Mouse (Mus musculus): Measurements from ENCODE around the gene Trio. TPM values are rescaled to one million over a fixed set of nuclear protein-coding genes. Genes with fewer than 3 reads are reported as not detected.
"Not testable (repeated sequence)": the region's sequence is repeated elsewhere in the genome, so short reads cannot be mapped to it uniquely, and the experiment has no call there.

Trio gene
- polyA plus RNA-seq, 1 experiment from 2014 or later: 69.8 TPM

GRCm38 (mm10) chr15:27748739-27749138 is 276.9 kb downstream of the Trio start:
- Histone ChIP-seq H3K4me1 (0 out of 2 replicates have a peak, but pooled peaks cover 3% of the 10 kb centered on the region), H3K27me3 (no peaks in the 10 kb centered on the region), H3K9me3 (no peaks in the 10 kb centered on the region), H3K4me3 (no peak overlapping the region), H3K9ac (no peak overlapping the region), H3K4me2 (replicated peaks) (no peak overlapping the region), H3K36me3 (peaks cover 95% of the 10 kb centered on the region), H3K27ac (no peak overlapping the region)
- no peak for ATAC-seq (ENCODE audit: insufficient number of reproducible peaks, insufficient read depth, low FRiP score, low TSS enrichment)
- 77% methylated on average over 8 of the region's 8 CpGs for WGBS

- H3K4me2 ChIP-seq (replicated peaks): no peak overlapping the region
- peaks cover 96% of the 10 kb centered on the region for H3K36me3 ChIP-seq
- no peaks in the 10 kb centered on the region for H3K4me1 ChIP-seq
- H3K9ac ChIP-seq: no peak overlapping the region
- H3K4me3 ChIP-seq: no peak overlapping the region
- no peaks in the 10 kb centered on the region for H3K9me3 ChIP-seq
- H3K27ac ChIP-seq: no peak overlapping the region
- ATAC-seq (ENCODE audit: insufficient number of reproducible peaks, insufficient read depth, low FRiP score, low TSS enrichment): no peak
- H3K27me3 ChIP-seq: no peaks in the 10 kb centered on the region
- WGBS: 92% methylated on average over 18 of the region's 18 CpGs
Measured at GRCm38 (mm10) chr15:27747512-27747911, 278.1 kb downstream of the Trio start.

- 83% methylated on average over 5 of the region's 5 CpGs for WGBS
- H3K27ac ChIP-seq: no peak overlapping the region
- H3K36me3 ChIP-seq: peaks cover 91% of the 10 kb centered on the region
Measured at GRCm38 (mm10) chr15:27744995-27745394, 280.7 kb downstream of the Trio start.

GRCm38 (mm10) chr15:27740080-27740479 is 285.6 kb downstream of the Trio start:
- H3K9ac ChIP-seq: no peak overlapping the region
- H3K9me3 ChIP-seq: no peaks in the 10 kb centered on the region
- H3K27me3 ChIP-seq: no peaks in the 10 kb centered on the region
- H3K4me3 ChIP-seq: no peak overlapping the region
- ATAC-seq (ENCODE audit: insufficient number of reproducible peaks, insufficient read depth, low FRiP score, low TSS enrichment): no peak
- WGBS: 92% methylated on average over 7 of the region's 7 CpGs
- no peak overlapping the region for H3K4me2 ChIP-seq (replicated peaks)
- peaks cover 85% of the 10 kb centered on the region for H3K36me3 ChIP-seq
- H3K27ac ChIP-seq: no peak overlapping the region
- no peaks in the 10 kb centered on the region for H3K4me1 ChIP-seq

More at GRCm38 (mm10) chr15:27744995-27745394, 280.7 kb downstream of the Trio start:
- no peaks in the 10 kb centered on the region for H3K27me3 ChIP-seq
- no peak overlapping the region for H3K4me2 ChIP-seq (replicated peaks)
- H3K4me1 ChIP-seq: no peaks in the 10 kb centered on the region
- ATAC-seq (ENCODE audit: insufficient number of reproducible peaks, insufficient read depth, low FRiP score, low TSS enrichment): no peak
- H3K9ac ChIP-seq: no peak overlapping the region
- H3K9me3 ChIP-seq: no peaks in the 10 kb centered on the region
- H3K4me3 ChIP-seq: no peak overlapping the region

GRCm38 (mm10) chr15:27731818-27732217 is 293.8 kb downstream of the Trio start:
- no peak overlapping the region for H3K4me2 ChIP-seq (replicated peaks)

GRCm38 (mm10) chr15:27726228-27726627 is 299.4 kb downstream of the Trio start:
- 83% methylated on average over 6 of the region's 6 CpGs for WGBS
- Histone ChIP-seq H3K4me1 (peaks cover 4% of the 10 kb centered on the region; the same call in 1 of the 2 replicates), H3K9ac (no peak overlapping the region), H3K36me3 (0 out of 2 replicates have a peak, but pooled peaks cover 7% of the 10 kb centered on the region), H3K4me3 (no peak overlapping the region), H3K27ac (no peak overlapping the region), H3K4me2 (replicated peaks) (no peak overlapping the region), H3K9me3 (no peaks in the 10 kb centered on the region), H3K27me3 (no peaks in the 10 kb centered on the region)
- no peak for ATAC-seq (ENCODE audit: insufficient number of reproducible peaks, insufficient read depth, low FRiP score, low TSS enrichment)

More at GRCm38 (mm10) chr15:27731818-27732217, 293.8 kb downstream of the Trio start:
- H3K36me3 ChIP-seq: peaks cover 57% of the 10 kb centered on the region
- no peak overlapping the region for H3K9ac ChIP-seq
- no peak overlapping the region for H3K27ac ChIP-seq
- ATAC-seq (ENCODE audit: insufficient number of reproducible peaks, insufficient read depth, low FRiP score, low TSS enrichment): no peak
- no peaks in the 10 kb centered on the region for H3K9me3 ChIP-seq
- 90% methylated on average over 4 of the region's 4 CpGs for WGBS
- H3K4me3 ChIP-seq: no peak overlapping the region
- no peaks in the 10 kb centered on the region for H3K4me1 ChIP-seq
- H3K27me3 ChIP-seq: no peaks in the 10 kb centered on the region

- no peak for ATAC-seq (ENCODE audit: insufficient number of reproducible peaks, insufficient read depth, low FRiP score, low TSS enrichment)
- H3K9ac ChIP-seq: no peak overlapping the region
- 0 out of 2 replicates have a peak overlapping the region, but pooled peaks have one; percentile 30 for H3K27ac ChIP-seq
- peaks cover 4% of the 10 kb centered on the region; the same call in 1 of the 2 replicates for H3K4me1 ChIP-seq
- 0 out of 2 replicates have a peak, but pooled peaks cover 3% of the 10 kb centered on the region for H3K36me3 ChIP-seq
- H3K4me2 ChIP-seq (replicated peaks): no peak overlapping the region
- no peaks in the 10 kb centered on the region for H3K27me3 ChIP-seq
- WGBS: 77% methylated on average over 9 of the region's 9 CpGs
- no peak overlapping the region for H3K4me3 ChIP-seq
- H3K9me3 ChIP-seq: no peaks in the 10 kb centered on the region
Measured at GRCm38 (mm10) chr15:27724796-27725680, 300.6 kb downstream of the Trio start.

GRCm38 (mm10) chr15:27724298-27724697 is 301.4 kb downstream of the Trio start:
- Histone ChIP-seq H3K9ac (no peak overlapping the region), H3K27ac (0 out of 2 replicates have a peak overlapping the region, but pooled peaks have one; percentile 30), H3K27me3 (no peaks in the 10 kb centered on the region), H3K36me3 (no peaks in the 10 kb centered on the region), H3K4me2 (replicated peaks) (no peak overlapping the region), H3K9me3 (no peaks in the 10 kb centered on the region), H3K4me1 (peaks cover 4% of the 10 kb centered on the region; the same call in 1 of the 2 replicates), H3K4me3 (no peak overlapping the region)
- no peak for ATAC-seq (ENCODE audit: insufficient number of reproducible peaks, insufficient read depth, low FRiP score, low TSS enrichment)
- WGBS: 74% methylated on average over 6 of the region's 6 CpGs

- Histone ChIP-seq H3K4me3 (no peak overlapping the region), H3K4me1 (peaks cover 4% of the 10 kb centered on the region; the same call in 1 of the 2 replicates), H3K9me3 (no peaks in the 10 kb centered on the region), H3K27me3 (no peaks in the 10 kb centered on the region), H3K9ac (no peak overlapping the region), H3K27ac (no peak overlapping the region), H3K36me3 (no peaks in the 10 kb centered on the region), H3K4me2 (replicated peaks) (no peak overlapping the region)
- 60% methylated on average over 6 of the region's 6 CpGs for WGBS
- ATAC-seq (ENCODE audit: insufficient number of reproducible peaks, insufficient read depth, low FRiP score, low TSS enrichment): no peak
Measured at GRCm38 (mm10) chr15:27723746-27724145, 301.9 kb downstream of the Trio start.

- H3K4me1 ChIP-seq; H3K27ac ChIP-seq; ATAC-seq (ENCODE audit: insufficient number of reproducible peaks, insufficient read depth, low FRiP score, low TSS enrichment); H3K4me3 ChIP-seq; H3K9me3 ChIP-seq; H3K4me2 ChIP-seq (replicated peaks); H3K9ac ChIP-seq; H3K27me3 ChIP-seq; H3K36me3 ChIP-seq: not testable (repeated sequence)
- 89% methylated on average over 8 of the region's 8 CpGs for WGBS
Measured at GRCm38 (mm10) chr15:27720297-27720696, 305.4 kb downstream of the Trio start.

- Histone ChIP-seq H3K9me3 (no peaks in the 10 kb centered on the region), H3K27me3 (no peaks in the 10 kb centered on the region), H3K4me1 (no peaks in the 10 kb centered on the region), H3K9ac (no peak overlapping the region), H3K27ac (no peak overlapping the region), H3K36me3 (no peaks in the 10 kb centered on the region), H3K4me2 (replicated peaks) (no peak overlapping the region), H3K4me3 (no peak overlapping the region)
- no peak for ATAC-seq (ENCODE audit: insufficient number of reproducible peaks, insufficient read depth, low FRiP score, low TSS enrichment)
- 72% methylated on average over 7 of the region's 7 CpGs for WGBS
Measured at GRCm38 (mm10) chr15:27718668-27719067, 307.0 kb downstream of the Trio start.

- Histone ChIP-seq H3K9ac (no peak overlapping the region), H3K36me3 (no peaks in the 10 kb centered on the region), H3K4me3 (no peak overlapping the region), H3K4me2 (replicated peaks) (no peak overlapping the region), H3K9me3 (no peaks in the 10 kb centered on the region), H3K27ac (no peak overlapping the region), H3K4me1 (no peaks in the 10 kb centered on the region), H3K27me3 (no peaks in the 10 kb centered on the region)
- WGBS: 23% methylated on average over 3 of the region's 3 CpGs
- no peak for ATAC-seq (ENCODE audit: insufficient number of reproducible peaks, insufficient read depth, low FRiP score, low TSS enrichment)
Measured at GRCm38 (mm10) chr15:27715331-27715730, 310.3 kb downstream of the Trio start.
